In the genomic region with DNA sequence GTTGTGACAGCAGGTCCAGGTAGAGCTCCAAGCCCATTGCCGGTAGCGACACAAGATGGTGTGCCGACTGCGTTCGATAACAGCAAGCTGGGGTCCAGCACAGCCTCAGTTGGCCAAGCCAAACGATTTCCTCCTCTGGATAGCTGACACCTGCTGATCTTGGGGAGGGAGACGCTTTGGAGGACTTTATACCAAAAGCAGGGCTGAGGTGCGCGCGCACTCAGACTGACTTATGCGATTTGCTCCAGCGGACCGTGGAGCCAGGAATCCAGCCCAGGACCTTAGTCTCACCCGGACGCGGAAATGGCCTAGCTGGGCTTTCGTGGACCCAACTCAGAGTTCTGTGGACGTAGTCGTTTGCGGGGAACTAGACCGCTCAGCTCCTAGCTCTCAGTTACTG, we compare ENCODE assay signal across 9 mouse cellular contexts. TPM values are rescaled to one million over a fixed set of nuclear protein-coding genes. Genes with fewer than 3 reads are reported as not detected.
DNase-seq lines count a peak whose midpoint lies in the region; ATAC-seq and TF ChIP-seq lines count a peak whose summit lies in the region.
"Had no signal": no experiment of that assay in that cellular context is flagged by ENCODE, and none has a peak within 500 bp of the region (broad histone marks: within the 10 kb centered on the region; RNA-seq: fewer than 3 reads in every experiment).

No protein-coding gene starts in this region.

- ATAC-seq in hindbrain, postnatal 0 days, result no peak
- ATAC-seq in liver, embryonic 13.5 days (ENCODE audit: low read depth), result peak; percentile 11; the same call in 1 of the 2 replicates

- no peaks in the 10 kb centered on the region for H3K9me3 ChIP-seq in hindbrain, postnatal 0 days (ENCODE audit: low read length)
- no peaks in the 10 kb centered on the region for H3K9me3 ChIP-seq in liver, embryonic 13.5 days (replicated peaks)

- DNase-seq in adrenal gland, adult 2 months, result peak; percentile 87
- DNase-seq in cerebellum, postnatal 10 days, result peak; percentile 79 to 80
- peak; percentile 78 for DNase-seq in gastrocnemius, postnatal 10 days
- DNase-seq in hindbrain, postnatal 0 days (ENCODE audit: low spot score), result peak; percentile 78
- DNase-seq in liver, embryonic 13.5 days, result peak; percentile 63
- peak; percentile 34 to 64 for DNase-seq in natural killer cell, adult 2 months (ENCODE audit: low spot score in 2 of 2)
- peak; percentile 87 for DNase-seq in testis, postnatal 10 days (ENCODE audit: low spot score)
- no peak for DNase-seq in layer of hippocampus, postnatal 36 days

- H3K4me3 ChIP-seq in hindbrain, postnatal 0 days (ENCODE audit: low read length), result peak overlapping the region; percentile 37
- H3K4me3 ChIP-seq in liver, embryonic 13.5 days (replicated peaks), result peak overlapping the region; percentile 67

- no peaks in the 10 kb centered on the region for H3K27me3 ChIP-seq in hindbrain, postnatal 0 days (ENCODE audit: insufficient read depth, low read length)
- peaks cover 21% of the 10 kb centered on the region for H3K27me3 ChIP-seq in liver, embryonic 13.5 days

- H3K36me3 ChIP-seq in hindbrain, postnatal 0 days (ENCODE audit: insufficient read depth, low read length), result no peaks in the 10 kb centered on the region
- no peaks in the 10 kb centered on the region for H3K36me3 ChIP-seq in liver, embryonic 13.5 days

- under 1% methylated on average over 21 of the region's 21 CpGs for WGBS in hindbrain, postnatal 0 days
- 1% methylated on average over 21 of the region's 21 CpGs for WGBS in liver, embryonic 13.5 days (ENCODE audit: insufficient replicate concordance)

- H3K4me2 ChIP-seq in hindbrain, postnatal 0 days (ENCODE audit: low read depth, low read length), result peak overlapping the region; percentile 69
- peak overlapping the region; percentile 80 for H3K4me2 ChIP-seq in liver, embryonic 13.5 days

- peaks cover 24% of the 10 kb centered on the region for H3K4me1 ChIP-seq in hindbrain, postnatal 0 days (ENCODE audit: insufficient read depth, low read length)
- H3K4me1 ChIP-seq in liver, embryonic 13.5 days (replicated peaks), result peaks cover 60% of the 10 kb centered on the region

- peak overlapping the region; percentile 37; the same call in 1 of the 2 replicates for H3K9ac ChIP-seq in hindbrain, postnatal 0 days (replicated peaks; ENCODE audit: low read length)
- peak overlapping the region; percentile 79 for H3K9ac ChIP-seq in liver, embryonic 13.5 days

- peak overlapping the region; percentile 20; the same call in 1 of the 2 replicates for H3K27ac ChIP-seq in hindbrain, postnatal 0 days
- peak overlapping the region; percentile 86 for H3K27ac ChIP-seq in liver, embryonic 13.5 days

- TF ChIP-seq CTCF in hindbrain, postnatal 0 days (IDR thresholded peaks at IDR 0.05; ENCODE audit: low read depth), result no peak

RNA-seq across cellular contexts. Expression of gene Gstt2, which starts 3.0 kb away (rescaled TPM):
- total RNA-seq in adrenal gland, adult 2 months (2021), result 10 to 100 TPM; 32.9 to 36.6 TPM
- polyA plus RNA-seq in adrenal gland, adult 2 months (2012; rRNA removed), result 136 and 153 TPM in 2 replicates
- total RNA-seq in gastrocnemius, postnatal 10 days (2021), result 1 to 10 TPM; 7.1 to 8.4 TPM
- 2.1 and 10.2 TPM in 2 replicates for total RNA-seq in hindbrain, postnatal 0 days (2014; rRNA removed)
- polyA plus RNA-seq in hindbrain, postnatal 0 days (2015; fragmentation: Nextera tagmentation; extraction: Ambion mirVana), result 9.3 and 11.1 TPM in 2 replicates
- polyA plus RNA-seq in liver, embryonic 13.5 days (2015; fragmentation: Nextera tagmentation; extraction: Ambion mirVana), result 35.3 and 39.2 TPM in 2 replicates
- total RNA-seq in layer of hippocampus, postnatal 36 days (2021), result 1 to 10 TPM; 2.5 to 3.4 TPM

RNA-seq across cellular contexts. Expression of gene Gstt4, which starts 11.9 kb away (rescaled TPM):
- not detected for total RNA-seq in adrenal gland, adult 2 months (2021)
- polyA plus RNA-seq in adrenal gland, adult 2 months (2012; rRNA removed), result not detected in 2 replicates
- not detected for total RNA-seq in gastrocnemius, postnatal 10 days (2021)
- total RNA-seq in hindbrain, postnatal 0 days (2014; rRNA removed), result not detected in 2 replicates
- polyA plus RNA-seq in hindbrain, postnatal 0 days (2015; fragmentation: Nextera tagmentation; extraction: Ambion mirVana), result not detected in 2 replicates
- not detected in 2 replicates for polyA plus RNA-seq in liver, embryonic 13.5 days (2015; fragmentation: Nextera tagmentation; extraction: Ambion mirVana)
- total RNA-seq in layer of hippocampus, postnatal 36 days (2021), result not detected
- total RNA-seq: left cerebral cortex, postnatal 36 days had no signal

RNA-seq across cellular contexts. Expression of gene Mif, which starts 25.8 kb away (rescaled TPM):
- total RNA-seq in adrenal gland, adult 2 months (2021), result 100 to 1,000 TPM; 268 to 376 TPM
- polyA plus RNA-seq in adrenal gland, adult 2 months (2012; rRNA removed), result 1,719 and 1,732 TPM in 2 replicates
- 100 to 1,000 TPM; 146 to 148 TPM for total RNA-seq in gastrocnemius, postnatal 10 days (2021)
- total RNA-seq in hindbrain, postnatal 0 days (2014; rRNA removed), result 1,072 and 1,222 TPM in 2 replicates
- polyA plus RNA-seq in hindbrain, postnatal 0 days (2015; fragmentation: Nextera tagmentation; extraction: Ambion mirVana), result 1,792 and 1,891 TPM in 2 replicates
- 877 and 1,047 TPM in 2 replicates for polyA plus RNA-seq in liver, embryonic 13.5 days (2015; fragmentation: Nextera tagmentation; extraction: Ambion mirVana)
- total RNA-seq in layer of hippocampus, postnatal 36 days (2021), result 100 to 1,000 TPM; 432 to 467 TPM

RNA-seq across cellular contexts. Expression of gene Gstt1, which starts 35.9 kb away (rescaled TPM):
- total RNA-seq in adrenal gland, adult 2 months (2021), result 10 to 100 TPM; 52.0 to 64.8 TPM
- 50.9 and 61.2 TPM in 2 replicates for polyA plus RNA-seq in adrenal gland, adult 2 months (2012; rRNA removed)
- 10 to 100 TPM; 12.0 to 12.5 TPM for total RNA-seq in gastrocnemius, postnatal 10 days (2021)
- total RNA-seq in hindbrain, postnatal 0 days (2014; rRNA removed), result 38.1 and 39.3 TPM in 2 replicates
- polyA plus RNA-seq in hindbrain, postnatal 0 days (2015; fragmentation: Nextera tagmentation; extraction: Ambion mirVana), result 20.8 and 24.4 TPM in 2 replicates
- 49.2 and 50.2 TPM in 2 replicates for polyA plus RNA-seq in liver, embryonic 13.5 days (2015; fragmentation: Nextera tagmentation; extraction: Ambion mirVana)
- 1 to 10 TPM; 4.6 to 6.1 TPM for total RNA-seq in layer of hippocampus, postnatal 36 days (2021)

RNA-seq across cellular contexts. Expression of gene Gstt3, which starts 53.0 kb away (rescaled TPM):
- 10 to 100 TPM; 16.9 to 28.9 TPM for total RNA-seq in adrenal gland, adult 2 months (2021)
- polyA plus RNA-seq in adrenal gland, adult 2 months (2012; rRNA removed), result 14.6 and 17.2 TPM in 2 replicates
- 1 to 10 TPM; 6.0 to 6.3 TPM for total RNA-seq in gastrocnemius, postnatal 10 days (2021)
- 1.8 and 3.2 TPM in 2 replicates for total RNA-seq in hindbrain, postnatal 0 days (2014; rRNA removed)
- polyA plus RNA-seq in hindbrain, postnatal 0 days (2015; fragmentation: Nextera tagmentation; extraction: Ambion mirVana), result 2.8 and 4.2 TPM in 2 replicates
- polyA plus RNA-seq in liver, embryonic 13.5 days (2015; fragmentation: Nextera tagmentation; extraction: Ambion mirVana), result 8.0 and 10.3 TPM in 2 replicates
- total RNA-seq in layer of hippocampus, postnatal 36 days (2021), result 1 to 10 TPM; 1.4 to 3.2 TPM

Comparison
In these comparisons a context has a peak if more than half of its experiments do, and no peak if none do; other contexts are left out.
1. DNase-seq: peak in adrenal gland, adult 2 months (single experiment), cerebellum, postnatal 10 days (2 of 2), gastrocnemius, postnatal 10 days (single experiment), hindbrain, postnatal 0 days (single experiment), liver, embryonic 13.5 days (single experiment), natural killer cell, adult 2 months (2 of 2) and testis, postnatal 10 days (single experiment); none in layer of hippocampus, postnatal 36 days (0 of 2).